Mouse (Mus musculus): ENCODE measurements around the gene Sh3gl3.

GRCm38 (mm10) chr7:82326616-82327015 lies 153.0 kb downstream of the Sh3gl3 start:
- TF ChIP-seq CTCF (IDR thresholded peaks at IDR 0.05; ENCODE audit: low read depth, low read length), result no peak
- no peak for TF ChIP-seq TAL1 (conservative IDR thresholded peaks at IDR 0.05; ENCODE audit: low read depth, low read length)
- TF ChIP-seq POLR2AphosphoS5 (IDR thresholded peaks at IDR 0.05; ENCODE audit: insufficient replicate concordance, low read depth, low read length), result no peak
- TF ChIP-seq GATA1 (IDR thresholded peaks at IDR 0.05; ENCODE audit: borderline replicate concordance, low read length), result no peak
